Mouse (Mus musculus) heart, embryonic 13.5 days (tissue): ENCODE measurements around the gene Spindoc. TPM values are rescaled to one million over a fixed set of nuclear protein-coding genes. Genes with fewer than 3 reads are reported as not detected.
"Not testable (repeated sequence)": the region's sequence is repeated elsewhere in the genome, so short reads cannot be mapped to it uniquely, and the experiment has no call there.

Source experiments
- ATAC-seq: fragments of 200-750 bp; cut with Nextera tagmentation; 2 replicates; pipeline ENCODE4 v1.8.0; 2017; ENCODE audit warnings: moderate TSS enrichment; ENCODE audit not compliant: insufficient number of reproducible peaks, low FRiP score, low TSS enrichment; ENCODE audit errors: extremely low read depth
- H3K27ac ChIP-seq: fragments of 300-500 bp; sonication (generic); replicated peaks from 2 replicates; pipeline ENCODE4 v1.5.1; 2015; ENCODE audit warnings: moderate library complexity, mild to moderate bottlenecking, inconsistent platforms
- H3K27me3 ChIP-seq: fragments of 300-500 bp; sonication (generic); replicated peaks from 2 replicates; pipeline ENCODE4 v1.6.1; 2015; ENCODE audit warnings: mild to moderate bottlenecking, inconsistent platforms
- H3K36me3 ChIP-seq: fragments of 300-500 bp; sonication (generic); 2 replicates; pipeline ENCODE4 v1.6.1; 2015; ENCODE audit warnings: mild to moderate bottlenecking, inconsistent platforms
- H3K4me1 ChIP-seq: fragments of 300-500 bp; sonication (generic); 2 replicates; pipeline ENCODE4 v1.6.1; 2015; ENCODE audit warnings: inconsistent platforms
- H3K4me2 ChIP-seq: fragments of 300-500 bp; sonication (generic); 2 replicates; pipeline ENCODE4 v1.6.1; 2015; ENCODE audit warnings: inconsistent platforms, mild to moderate bottlenecking, moderate library complexity
- H3K4me3 ChIP-seq: fragments of 300-500 bp; sonication (generic); 2 replicates; pipeline ENCODE4 v1.5.1; 2015; ENCODE audit warnings: moderate library complexity, mild to moderate bottlenecking, inconsistent platforms
- H3K9ac ChIP-seq: fragments of 300-500 bp; sonication (generic); 2 replicates; pipeline ENCODE4 v1.6.1; 2015; ENCODE audit warnings: inconsistent platforms, mild to moderate bottlenecking, moderate library complexity
- H3K9me3 ChIP-seq: fragments of 300-500 bp; sonication (generic); 2 replicates; pipeline ENCODE4 v1.6.1; 2016; ENCODE audit warnings: inconsistent platforms
- WGBS: fragments of 180-500 bp; shearing (Covaris S2); methylation state at CpG from one replicate; pipeline ENCODE4 v1.1.7; 2015; ENCODE audit warnings: mixed read lengths; 5-methylcytosine and 5-hydroxymethylcytosine counted together
- polyA plus RNA-seq: library from polyadenylated mRNA; unstranded; fragments of >200 nt; fragmentation: Nextera tagmentation; extraction: Ambion mirVana; gene quantifications from 2 replicates; pipeline ENCODE4 v1.2.1, GENCODE M21; 2015

The Spindoc gene
- polyA plus RNA-seq, 1 experiment from 2014 or later = 18.8 TPM

DNA sequence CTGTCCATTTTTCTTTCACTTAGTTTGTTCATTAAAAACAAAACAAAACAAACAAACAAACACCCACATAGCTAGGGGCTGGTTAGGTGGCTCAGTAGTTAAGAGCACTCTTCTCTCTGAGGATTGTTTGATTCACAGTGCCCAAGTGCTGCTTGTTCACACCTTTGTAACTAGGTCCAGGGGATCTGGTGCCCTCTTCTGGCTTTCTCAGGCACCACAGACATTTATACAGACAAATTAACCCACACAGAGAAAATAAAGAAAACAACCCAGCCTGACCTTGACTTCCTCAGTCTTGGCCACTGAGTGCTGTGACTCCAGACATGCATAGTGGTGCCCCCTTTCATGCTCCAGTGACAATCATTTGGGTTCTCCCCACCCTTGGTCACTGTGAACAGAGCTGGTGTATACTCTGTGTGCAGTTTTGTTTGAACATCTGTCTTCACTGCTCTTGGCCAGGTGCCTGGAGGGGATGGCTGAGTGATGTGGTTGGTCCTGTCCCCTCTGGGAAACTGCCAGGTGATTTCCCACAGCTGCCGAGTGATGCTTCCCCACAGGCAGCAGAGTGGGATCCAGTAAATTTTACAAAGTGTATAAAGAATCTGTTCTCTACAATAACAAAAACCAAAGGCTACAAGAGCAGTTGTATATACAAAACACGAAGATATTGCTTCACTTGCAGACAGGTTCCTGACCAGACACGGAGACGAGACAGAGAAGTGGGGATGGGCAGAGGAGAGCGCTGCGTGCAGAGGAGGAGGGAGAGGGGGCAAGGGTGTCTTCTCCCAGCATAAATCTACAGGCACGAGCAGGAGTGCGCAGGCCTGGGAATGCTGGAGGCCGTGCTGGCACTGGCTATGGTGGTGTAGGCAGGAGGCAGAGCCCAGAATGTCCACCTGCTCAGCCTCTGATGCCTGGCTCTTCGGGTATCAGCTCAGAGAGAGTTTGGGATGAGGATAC is 14.4 kb upstream of the Spindoc start:
- H3K9me3 ChIP-seq, H3K9ac ChIP-seq, H3K36me3 ChIP-seq, H3K4me3 ChIP-seq, H3K4me1 ChIP-seq, H3K27ac ChIP-seq, H3K4me2 ChIP-seq, ATAC-seq: not testable (repeated sequence)
- WGBS = 67% methylated on average over 10 of the region's 10 CpGs
- peaks cover 11% of the 10 kb centered on the region for H3K27me3 ChIP-seq

DNA sequence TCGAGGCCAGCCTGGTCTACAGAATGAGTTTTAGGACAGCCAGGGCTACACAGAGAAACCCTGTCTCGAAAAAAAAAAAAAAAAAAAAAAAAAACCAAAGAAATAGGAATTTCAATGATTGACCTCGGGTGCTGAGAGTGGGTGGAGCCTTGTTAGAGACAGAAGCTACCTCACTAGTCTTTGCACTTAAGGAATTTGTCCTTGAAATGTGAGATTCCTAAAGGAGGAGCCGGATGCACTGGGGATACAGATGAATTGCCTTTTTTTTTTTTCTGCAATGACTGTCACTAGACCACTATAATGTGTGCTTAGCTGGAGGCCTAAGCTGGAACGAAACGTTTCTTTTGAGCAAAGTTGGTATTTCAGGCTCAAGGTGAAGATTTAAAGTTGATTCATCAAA is 5.7 kb upstream of the Spindoc start:
- ATAC-seq = no peak
- no peak overlapping the region for H3K9ac ChIP-seq
- no peaks in the 10 kb centered on the region for H3K27me3 ChIP-seq
- H3K4me3 ChIP-seq = no peak overlapping the region
- WGBS = 75% methylated on average over 6 of the region's 6 CpGs
- H3K36me3 ChIP-seq = peaks cover 12% of the 10 kb centered on the region; the same call in 1 of the 2 replicates
- peaks cover 10% of the 10 kb centered on the region for H3K4me1 ChIP-seq
- peaks cover 35% of the 10 kb centered on the region for H3K9me3 ChIP-seq
- no peak overlapping the region for H3K27ac ChIP-seq
- H3K4me2 ChIP-seq = no peak overlapping the region

DNA sequence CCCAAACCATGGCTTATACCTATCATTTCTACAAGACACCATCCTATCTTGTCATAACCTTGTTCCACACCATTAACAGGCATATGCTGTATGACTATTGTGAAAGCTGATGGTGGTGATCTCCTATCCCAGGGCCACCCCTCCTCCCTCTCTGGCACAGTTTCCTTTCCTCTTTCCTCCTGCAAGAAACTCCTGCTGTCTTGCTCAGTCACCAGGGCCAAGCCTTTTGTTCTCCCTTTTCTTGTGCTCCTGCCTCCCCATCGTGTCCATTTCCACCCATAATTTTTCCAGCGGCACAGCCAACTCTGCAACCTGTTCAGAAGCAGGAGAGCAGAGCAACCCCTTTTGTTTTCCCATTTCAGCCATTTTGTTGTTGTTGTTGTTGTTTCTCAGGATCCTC is 3.2 kb upstream of the Spindoc start:
- no peak for ATAC-seq
- 65% methylated on average over 2 of the region's 2 CpGs for WGBS
- peaks cover 12% of the 10 kb centered on the region; the same call in 1 of the 2 replicates for H3K36me3 ChIP-seq

DNA sequence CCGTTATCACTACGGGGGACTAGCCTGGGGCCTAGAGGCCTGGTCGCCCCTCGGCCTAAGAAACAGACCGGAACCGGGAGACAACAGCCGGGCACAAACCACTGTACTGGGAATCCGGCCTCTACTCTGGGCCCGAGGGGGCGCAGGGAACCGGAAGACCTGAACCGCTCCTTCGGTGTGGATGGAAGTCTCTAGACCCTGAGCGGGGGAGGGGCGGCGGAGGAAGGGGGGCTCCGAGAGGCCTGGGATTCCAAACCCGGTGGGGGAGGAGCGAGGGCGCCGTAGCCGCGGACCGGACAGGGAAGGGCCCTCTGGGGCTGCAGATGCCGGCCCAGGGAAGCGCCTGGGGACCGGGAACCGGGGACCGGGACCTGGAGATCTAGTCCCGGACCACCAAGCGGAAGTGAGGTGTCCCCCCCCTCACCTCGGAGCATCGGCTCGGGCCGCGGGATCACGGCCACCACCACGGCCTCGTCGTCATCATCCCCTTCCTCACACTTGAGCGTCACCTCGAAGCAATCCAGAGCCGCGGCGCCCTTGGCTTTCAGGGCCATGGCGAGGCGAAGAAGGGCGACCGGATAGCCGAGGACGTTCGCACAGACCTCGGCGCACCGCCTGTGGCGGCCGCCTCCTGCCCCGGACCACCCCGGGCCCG is 419 bp downstream of the Spindoc start:
- Histone ChIP-seq H3K9me3 (peaks cover 11% of the 10 kb centered on the region), H3K27me3 (no peaks in the 10 kb centered on the region), H3K9ac (peak overlapping the region; percentile 98), H3K36me3 (peaks cover 34% of the 10 kb centered on the region), H3K4me3 (peak overlapping the region; percentile 94), H3K4me1 (peaks cover 48% of the 10 kb centered on the region), H3K27ac (peak overlapping the region; percentile 94), H3K4me2 (peak overlapping the region; percentile 89)
- under 1% methylated on average over 56 of the region's 60 CpGs for WGBS
- ATAC-seq = peak; percentile 58

More for the DNA sequence above, 3.2 kb upstream of the Spindoc start:
- Histone ChIP-seq H3K4me1 (peaks cover 22% of the 10 kb centered on the region), H3K4me3 (no peak overlapping the region), H3K9me3 (peaks cover 29% of the 10 kb centered on the region), H3K27ac (no peak overlapping the region), H3K9ac (no peak overlapping the region), H3K4me2 (no peak overlapping the region), H3K27me3 (no peaks in the 10 kb centered on the region)

DNA sequence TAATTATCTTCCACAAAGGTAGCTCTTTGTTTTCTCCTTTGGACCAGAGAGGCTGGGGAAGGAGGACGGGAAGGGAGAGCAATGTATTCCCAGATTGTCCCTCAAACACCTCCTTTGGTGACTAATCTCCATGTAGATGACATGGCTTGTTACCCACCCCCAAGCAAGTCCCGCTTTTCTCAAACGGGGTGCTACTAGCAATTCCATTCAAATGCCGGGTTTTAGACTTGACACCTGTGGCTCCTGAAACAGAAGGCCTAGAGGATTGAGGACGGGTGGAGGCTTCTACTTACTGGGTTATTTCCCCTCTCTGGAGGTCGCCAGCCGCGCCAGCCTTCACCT is 917 bp downstream of the Spindoc start:
- H3K36me3 ChIP-seq = peaks cover 34% of the 10 kb centered on the region
- peaks cover 11% of the 10 kb centered on the region for H3K9me3 ChIP-seq
- H3K4me3 ChIP-seq = peak overlapping the region; percentile 94
- peak overlapping the region; percentile 98 for H3K9ac ChIP-seq
- WGBS = 3% methylated on average over 8 of the region's 8 CpGs
- H3K4me2 ChIP-seq = peak overlapping the region; percentile 89
- H3K27me3 ChIP-seq = no peaks in the 10 kb centered on the region
- peaks cover 52% of the 10 kb centered on the region for H3K4me1 ChIP-seq
- H3K27ac ChIP-seq = peak overlapping the region; percentile 94
- ATAC-seq = no peak

DNA sequence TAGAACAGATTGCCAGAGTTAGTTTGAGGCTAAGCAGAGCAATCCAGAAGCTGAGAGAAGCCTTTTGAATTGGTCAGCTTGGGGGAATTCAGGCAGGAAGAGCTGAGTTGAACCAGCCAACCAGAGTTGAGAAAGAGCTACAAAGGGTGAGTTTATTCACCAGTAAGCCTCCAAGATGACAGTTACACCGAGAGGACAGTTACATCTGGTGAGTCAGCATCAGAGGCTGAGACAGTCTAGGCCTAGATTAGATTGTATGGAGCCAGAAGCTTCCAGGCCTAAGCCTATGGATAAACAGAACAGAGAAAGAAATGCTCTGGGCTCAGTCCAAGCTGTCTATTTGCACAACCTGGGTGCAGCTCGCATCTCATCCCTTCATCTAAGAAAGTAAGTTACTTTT is 5.2 kb downstream of the Spindoc start:
- no peak overlapping the region for H3K4me2 ChIP-seq
- no peaks in the 10 kb centered on the region for H3K9me3 ChIP-seq
- H3K27me3 ChIP-seq = no peaks in the 10 kb centered on the region
- ATAC-seq = no peak
- 61% methylated on average over 2 of the region's 2 CpGs for WGBS
- no peak overlapping the region for H3K27ac ChIP-seq
- H3K36me3 ChIP-seq = peaks cover 54% of the 10 kb centered on the region
- H3K4me3 ChIP-seq = no peak overlapping the region
- no peak overlapping the region for H3K9ac ChIP-seq
- H3K4me1 ChIP-seq = peaks cover 52% of the 10 kb centered on the region

DNA sequence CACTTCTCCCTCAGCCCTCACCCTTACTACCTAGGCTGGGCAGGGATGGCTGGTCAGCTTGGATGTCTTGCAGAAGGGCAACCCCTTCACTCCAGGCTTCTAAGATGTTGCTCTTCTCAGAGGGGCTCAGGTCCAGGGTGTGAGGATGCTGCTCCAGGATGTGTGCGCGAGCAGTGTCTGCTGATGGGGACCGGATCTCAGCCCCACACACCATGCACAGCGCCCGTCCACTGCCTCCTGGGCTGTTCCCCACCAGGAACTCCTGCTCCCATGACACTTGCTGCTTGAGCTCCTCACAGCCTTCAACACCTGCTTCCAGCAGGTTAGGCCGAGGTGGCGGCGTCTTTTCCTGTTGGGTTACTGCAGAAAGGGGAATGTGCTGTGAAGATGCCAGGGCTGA is 8.3 kb downstream of the Spindoc start:
- ATAC-seq = no peak
- WGBS = 94% methylated on average over 8 of the region's 8 CpGs
- no peak overlapping the region for H3K27ac ChIP-seq

DNA sequence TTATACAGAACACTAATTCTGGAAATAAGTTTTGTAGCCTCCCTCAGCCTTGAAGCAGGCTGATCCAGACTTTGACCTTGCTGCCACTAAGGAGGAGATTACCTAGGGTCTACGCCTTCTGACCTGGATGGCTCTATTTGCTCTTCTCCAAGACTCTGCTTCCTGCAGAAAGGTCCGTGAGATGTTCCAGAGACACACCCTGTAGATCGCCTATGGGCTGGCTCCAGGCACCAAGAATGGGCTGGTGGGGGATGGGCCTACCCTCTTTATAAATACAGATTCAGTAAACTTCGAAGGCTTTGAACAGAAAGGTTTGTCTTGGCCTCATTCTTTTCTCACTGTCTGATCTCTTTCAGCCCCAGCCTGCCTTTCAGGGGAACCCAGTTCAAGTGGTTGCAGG is 13.3 kb downstream of the Spindoc start:
- not testable (repeated sequence) for H3K27me3 ChIP-seq, H3K4me1 ChIP-seq, H3K4me2 ChIP-seq, H3K4me3 ChIP-seq, ATAC-seq, H3K9ac ChIP-seq, H3K9me3 ChIP-seq, H3K27ac ChIP-seq
- H3K36me3 ChIP-seq = peaks cover 88% of the 10 kb centered on the region
- 75% methylated on average over 4 of the region's 4 CpGs for WGBS

More for the DNA sequence above, 8.3 kb downstream of the Spindoc start:
- Histone ChIP-seq H3K36me3 (peaks cover 81% of the 10 kb centered on the region), H3K9me3 (no peaks in the 10 kb centered on the region), H3K9ac (no peak overlapping the region), H3K4me1 (peaks cover 29% of the 10 kb centered on the region), H3K4me2 (no peak overlapping the region), H3K4me3 (no peak overlapping the region), H3K27me3 (no peaks in the 10 kb centered on the region)

DNA sequence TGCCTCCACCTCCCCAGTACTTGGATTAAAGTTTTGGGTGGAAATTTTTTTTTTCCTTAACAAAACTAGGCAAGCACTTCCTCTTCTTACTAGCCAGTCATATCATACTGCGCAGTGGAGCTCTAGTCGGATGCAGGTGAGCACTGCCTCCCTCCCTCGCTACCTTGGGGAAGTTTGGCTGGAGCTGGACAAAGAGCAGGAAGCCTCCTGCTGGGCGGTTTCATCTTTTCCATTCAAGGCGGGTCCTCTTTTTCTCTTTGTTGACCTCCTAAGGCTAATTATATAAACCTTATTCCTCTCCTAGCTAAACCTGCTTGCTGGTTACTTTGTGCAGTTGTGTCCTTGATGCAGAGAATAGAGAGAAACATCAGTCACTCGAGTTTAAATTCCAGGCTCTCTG is 29.2 kb downstream of the Spindoc start:
- Histone ChIP-seq H3K36me3 (peaks cover 24% of the 10 kb centered on the region), H3K4me2 (no peak overlapping the region), H3K9me3 (no peaks in the 10 kb centered on the region), H3K4me1 (no peaks in the 10 kb centered on the region), H3K9ac (no peak overlapping the region), H3K27me3 (no peaks in the 10 kb centered on the region), H3K4me3 (no peak overlapping the region), H3K27ac (no peak overlapping the region)
- ATAC-seq = no peak
- 58% methylated on average over 6 of the region's 6 CpGs for WGBS

DNA sequence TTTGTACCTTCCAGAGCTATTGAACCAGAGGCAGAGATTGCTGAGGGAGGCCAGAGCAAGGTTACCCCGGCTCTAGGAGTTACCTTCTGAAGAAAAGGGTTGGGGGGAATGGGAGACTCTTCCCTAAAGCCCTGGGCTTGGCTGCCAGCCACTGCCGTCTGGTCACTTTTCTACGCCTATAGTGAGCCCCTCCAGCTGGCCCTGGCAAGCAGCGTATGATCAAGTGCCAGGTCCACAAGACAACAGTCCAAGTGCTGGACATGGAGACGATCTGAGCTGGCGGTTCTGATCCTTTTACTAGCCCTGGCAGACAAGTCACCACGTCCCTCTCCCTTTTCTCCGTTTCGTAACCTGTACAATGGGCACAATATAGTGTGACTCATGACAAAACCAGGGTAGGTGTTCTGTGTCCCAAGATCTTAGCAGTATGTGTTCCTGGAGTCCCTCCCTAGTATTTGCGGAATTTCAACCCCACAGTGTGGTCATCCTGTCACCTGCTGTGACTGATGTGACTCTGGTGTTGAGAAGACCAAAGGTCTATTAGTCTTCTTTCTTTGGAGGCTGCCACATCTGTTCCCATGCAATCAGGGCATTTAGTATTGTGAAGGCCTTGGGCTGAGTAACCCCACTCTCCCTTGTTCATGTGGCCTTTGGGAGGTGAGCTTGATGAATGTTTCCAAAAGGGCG is 29.8 kb downstream of the Spindoc start:
- Histone ChIP-seq H3K9ac (no peak overlapping the region), H3K36me3 (peaks cover 17% of the 10 kb centered on the region), H3K27ac (no peak overlapping the region), H3K27me3 (no peaks in the 10 kb centered on the region), H3K4me2 (no peak overlapping the region), H3K4me1 (no peaks in the 10 kb centered on the region), H3K9me3 (no peaks in the 10 kb centered on the region), H3K4me3 (no peak overlapping the region)
- WGBS = 63% methylated on average over 11 of the region's 11 CpGs
- no peak for ATAC-seq

DNA sequence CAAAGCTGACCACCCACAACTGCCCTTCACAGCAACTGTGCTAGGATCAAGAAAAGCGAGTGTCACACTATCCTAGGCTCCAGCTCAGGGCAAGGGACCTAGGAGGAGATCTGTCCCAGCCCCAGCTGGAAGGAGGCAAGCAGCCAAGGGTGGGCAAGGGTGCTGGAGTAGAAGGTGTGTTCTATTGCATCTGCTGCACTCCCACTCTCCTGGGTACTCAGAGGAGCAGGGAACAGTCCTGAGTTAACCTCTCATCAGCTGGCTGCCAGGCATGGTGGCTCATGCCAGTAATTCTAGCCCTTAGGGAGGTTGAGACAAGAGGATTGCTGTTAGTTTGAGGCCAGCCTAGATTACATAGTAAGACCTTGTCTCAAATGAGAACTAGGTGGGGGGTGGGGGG is 32.8 kb downstream of the Spindoc start:
- Histone ChIP-seq H3K36me3 (no peaks in the 10 kb centered on the region), H3K9ac (no peak overlapping the region), H3K4me1 (no peaks in the 10 kb centered on the region), H3K4me3 (no peak overlapping the region), H3K9me3 (no peaks in the 10 kb centered on the region), H3K27me3 (no peaks in the 10 kb centered on the region), H3K27ac (no peak overlapping the region), H3K4me2 (no peak overlapping the region)
- ATAC-seq = no peak
- 43% methylated on average over 1 of the region's 1 CpGs for WGBS
